Mouse (Mus musculus) embryonic fibroblast, embryonic 13.5 days (primary cell): ENCODE measurements around the gene Cops7a.

ENCODE experiments used
- CTCF ChIP-seq: IDR thresholded peaks from 2 replicates; pipeline ENCODE4 v1.5.1; 2011; ENCODE audit warnings: mild to moderate bottlenecking, control low read depth, low read length, moderate library complexity, borderline replicate concordance; ENCODE audit not compliant: insufficient read depth
- POLR2A ChIP-seq: IDR thresholded peaks from 2 replicates; pipeline ENCODE4 v1.6.1; 2011; ENCODE audit warnings: low read depth, mild to moderate bottlenecking, control low read depth, low read length, moderate library complexity

DNA sequence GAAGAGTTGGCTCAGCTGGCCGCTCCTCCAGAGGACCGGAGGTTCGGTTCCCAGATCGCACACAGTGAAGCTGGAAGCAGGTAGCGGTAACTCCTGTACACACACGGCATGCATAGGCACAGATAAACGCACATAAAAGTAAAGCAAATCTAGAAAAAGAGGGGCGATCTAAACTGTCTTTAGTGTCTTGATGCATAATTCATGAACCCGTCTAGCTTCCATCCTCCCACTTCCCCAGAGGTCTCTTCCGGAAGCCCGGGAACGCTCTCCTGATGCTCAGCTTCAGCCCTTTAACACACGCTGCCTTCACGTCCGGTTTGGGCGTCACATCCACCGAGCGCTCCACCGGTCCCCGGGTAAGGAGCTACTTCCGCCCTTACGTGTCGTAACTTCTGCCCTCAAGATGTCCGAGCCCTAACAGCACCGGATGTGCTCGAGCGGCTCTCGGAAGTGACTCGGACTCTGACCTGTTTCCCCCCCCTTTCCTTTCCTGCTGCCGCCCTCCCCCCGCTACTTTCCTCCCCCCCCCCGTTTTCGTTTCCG is 43.3 kb upstream of the Cops7a start:
- TF ChIP-seq POLR2A, result peak; percentile 89
- no peak for TF ChIP-seq CTCF
